Mouse (Mus musculus) urinary bladder, postnatal 25 days (tissue): ENCODE measurements around the gene Ndufb10.
"Not testable (repeated sequence)": the region's sequence is repeated elsewhere in the genome, so short reads cannot be mapped to it uniquely, and the experiment has no call there.

Experiments used
- DNase-seq: peaks from one replicate; pipeline ENCODE4 v3.0.0; 2022; ENCODE audit warnings: low spot score

The Ndufb10 gene

GRCm38 (mm10) chr17:24733434-24734050 lies 9.3 kb upstream of the Ndufb10 start:
- no peak for DNase-seq

GRCm38 (mm10) chr17:24732233-24732935 lies 8.1 kb upstream of the Ndufb10 start:
- no peak for DNase-seq

GRCm38 (mm10) chr17:24730787-24731186 lies 6.5 kb upstream of the Ndufb10 start:
- DNase-seq, result no peak

- DNase-seq, result no peak
Measured at GRCm38 (mm10) chr17:24729067-24729466, 4.8 kb upstream of the Ndufb10 start.

- no peak for DNase-seq
Measured at GRCm38 (mm10) chr17:24728184-24728583, 3.9 kb upstream of the Ndufb10 start.

- no peak for DNase-seq
Measured at GRCm38 (mm10) chr17:24727618-24728017, 3.3 kb upstream of the Ndufb10 start, which contains the start of gene Rpl3l. Rpl3l (plus strand) TSS chr17:24727820.

- DNase-seq, result no peak
Measured at GRCm38 (mm10) chr17:24725637-24726390, 1.5 kb upstream of the Ndufb10 start.

GRCm38 (mm10) chr17:24723881-24724180 lies 447 bp downstream of the Ndufb10 start:
- DNase-seq, result peak; percentile 37

- DNase-seq, result no peak
Measured at GRCm38 (mm10) chr17:24723122-24723880, 977 bp downstream of the Ndufb10 start.

- DNase-seq, result no peak
Measured at GRCm38 (mm10) chr17:24722220-24722924, 1.9 kb downstream of the Ndufb10 start.

- not testable (repeated sequence) for DNase-seq
Measured at GRCm38 (mm10) chr17:24721383-24721955, 2.8 kb downstream of the Ndufb10 start.

GRCm38 (mm10) chr17:24720616-24721015 lies 3.7 kb downstream of the Ndufb10 start:
- not testable (repeated sequence) for DNase-seq

- peak; percentile 93 for DNase-seq
Measured at GRCm38 (mm10) chr17:24719494-24720222, 4.6 kb downstream of the Ndufb10 start.

- DNase-seq, result not testable (repeated sequence)
Measured at GRCm38 (mm10) chr17:24718938-24719337, 5.3 kb downstream of the Ndufb10 start.

- DNase-seq, result no peak
Measured at GRCm38 (mm10) chr17:24717943-24718342, 6.3 kb downstream of the Ndufb10 start, which contains the start of the genes Rnf151 and Rps2. Rnf151 (minus strand) TSS chr17:24718063. Rps2 (plus strand) TSS chr17:24718116.

GRCm38 (mm10) chr17:24716166-24716682 lies 8.1 kb downstream of the Ndufb10 start:
- DNase-seq, result no peak

- DNase-seq, result no peak
Measured at GRCm38 (mm10) chr17:24715556-24715955, 8.7 kb downstream of the Ndufb10 start.

GRCm38 (mm10) chr17:24708646-24709045 lies 15.6 kb downstream of the Ndufb10 start:
- DNase-seq, result no peak

GRCm38 (mm10) chr17:24707801-24708425 lies 16.4 kb downstream of the Ndufb10 start:
- DNase-seq, result no peak
